Mouse (Mus musculus): ENCODE data around the gene Chmp5.

DNA sequence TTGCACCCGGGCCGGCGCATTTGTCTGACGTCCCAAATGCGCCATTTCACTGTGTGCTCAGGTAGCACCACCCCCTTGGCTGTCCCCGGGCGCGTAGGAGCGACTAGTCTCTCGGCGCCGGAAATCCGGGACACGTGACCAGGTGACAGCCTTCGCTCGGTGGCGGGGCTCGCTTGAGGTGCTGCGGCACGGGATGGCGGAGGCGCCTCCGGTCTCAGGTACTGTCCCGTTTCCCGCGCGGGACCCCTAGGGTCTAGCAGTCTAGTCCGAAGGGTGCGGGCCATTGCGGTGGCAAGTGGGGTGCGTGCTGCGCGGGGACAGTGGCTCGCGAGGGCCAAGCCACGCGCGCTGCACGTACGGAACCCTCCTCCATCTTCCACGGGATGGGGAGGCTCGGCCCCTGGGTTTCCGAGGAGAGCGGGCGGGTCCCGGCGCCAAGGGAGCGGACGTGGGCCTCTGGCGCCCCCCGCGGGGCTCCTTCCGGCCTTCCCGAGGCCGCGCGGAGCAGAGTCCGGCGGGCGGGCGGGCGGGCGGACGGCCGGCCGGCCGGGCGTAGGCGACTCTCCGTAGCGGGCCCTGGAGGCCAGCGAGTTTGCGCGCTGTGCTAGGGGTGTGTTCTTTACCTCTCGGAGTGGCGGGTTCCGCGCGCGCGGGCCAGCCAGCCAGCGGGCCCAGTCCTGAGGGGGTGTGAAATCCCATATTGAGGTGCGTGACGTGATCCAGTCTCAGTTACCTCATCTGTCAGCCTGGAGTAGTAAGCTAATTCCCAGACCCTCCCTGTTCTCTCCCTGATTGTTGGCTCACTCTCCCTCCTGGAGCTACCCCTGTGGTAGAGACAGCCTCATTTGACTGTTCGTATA is 22.9 kb downstream of the Chmp5 start, which contains the start of gene Nfx1:
- TF ChIP-seq CTCF (IDR thresholded peaks at IDR 0.05; ENCODE audit: insufficient read depth, low read length) (no peak), POLR2A (IDR thresholded peaks at IDR 0.05; ENCODE audit: borderline replicate concordance, extremely low read depth, low read depth, low read length) (peak; percentile 75; the same call in 1 of the 2 replicates)
